Mouse (Mus musculus) spleen, adult 2 months (tissue): ENCODE data around the gene Sdk1.

Experiments
- CTCF ChIP-seq: fragments of 200-500 bp; IDR thresholded peaks from 2 replicates; pipeline ENCODE4 v1.5.1; 2011; ENCODE audit warnings: mild to moderate bottlenecking, inconsistent platforms; ENCODE audit not compliant: insufficient read depth, insufficient read length, insufficient replicate concordance; ENCODE audit errors: extremely low read depth
- POLR2A ChIP-seq: fragments of 200-500 bp; IDR thresholded peaks from 2 replicates; pipeline ENCODE4 v1.6.1; 2011; ENCODE audit warnings: low read depth, low read length, inconsistent platforms

GRCm38 (mm10) chr5:141560325-141560724 is 319.0 kb downstream of the Sdk1 start:
- no peak for TF ChIP-seq CTCF
- TF ChIP-seq POLR2A, result no peak
